Mouse (Mus musculus) olfactory bulb, adult 2 months (tissue): Measurements from ENCODE around the gene Cecr2. TPM values are rescaled to one million over a fixed set of nuclear protein-coding genes. Genes with fewer than 3 reads are reported as not detected.
"Not testable (repeated sequence)": the region's sequence is repeated elsewhere in the genome, so short reads cannot be mapped to it uniquely, and the experiment has no call there.

ENCODE experiments used
- H3K27ac ChIP-seq: fragments of 200-500 bp; 2 replicates; pipeline ENCODE4 v1.5.1; 2012; ENCODE audit warnings: low read depth, low read length; ENCODE audit not compliant: insufficient read depth
- H3K4me1 ChIP-seq: fragments of 200-500 bp; 2 replicates; pipeline ENCODE4 v1.6.1; 2012; ENCODE audit warnings: low read length; ENCODE audit not compliant: control insufficient read depth, insufficient read depth
- H3K4me3 ChIP-seq: fragments of 200-500 bp; 2 replicates; pipeline ENCODE4 v1.5.1; 2012; ENCODE audit warnings: mild to moderate bottlenecking, low read depth, low read length, moderate library complexity; ENCODE audit not compliant: insufficient read depth
- CTCF ChIP-seq: fragments of 200-500 bp; IDR thresholded peaks from 2 replicates; pipeline ENCODE4 v1.5.1; 2012; ENCODE audit warnings: low read depth, mild to moderate bottlenecking, low read length, moderate library complexity; ENCODE audit not compliant: insufficient read depth
- POLR2A ChIP-seq: fragments of 200-500 bp; IDR thresholded peaks from 2 replicates; pipeline ENCODE4 v1.6.1; 2012; ENCODE audit warnings: mild to moderate bottlenecking, low read depth, low read length, moderate library complexity; ENCODE audit not compliant: insufficient read depth
- WGBS: fragments of 180-500 bp; shearing (Covaris S2); methylation state at CpG from one replicate; pipeline ENCODE4 v1.1.7; 2018; 5-methylcytosine and 5-hydroxymethylcytosine counted together
- polyA plus RNA-seq: library from polyadenylated mRNA; stranded (reverse); fragments of >200 nt; gene quantifications from 2 replicates; pipeline ENCODE4 v1.2.4, GENCODE M21; 2012; ENCODE audit warnings: low replicate concordance; ENCODE audit not compliant: missing spikeins, insufficient read depth, insufficient read length

The Cecr2 gene
- polyA plus RNA-seq, 1 experiment, result not detected

GRCm38 (mm10) chr6:120639547-120639946 lies 26.6 kb upstream of the Cecr2 start:
- peaks cover 2% of the 10 kb centered on the region; the same call in 1 of the 2 replicates for H3K4me1 ChIP-seq
- WGBS, result 53% methylated on average over 4 of the region's 4 CpGs
- H3K4me3 ChIP-seq, result no peak overlapping the region
- no peak overlapping the region for H3K27ac ChIP-seq
- no peak for TF ChIP-seq POLR2A

DNA sequence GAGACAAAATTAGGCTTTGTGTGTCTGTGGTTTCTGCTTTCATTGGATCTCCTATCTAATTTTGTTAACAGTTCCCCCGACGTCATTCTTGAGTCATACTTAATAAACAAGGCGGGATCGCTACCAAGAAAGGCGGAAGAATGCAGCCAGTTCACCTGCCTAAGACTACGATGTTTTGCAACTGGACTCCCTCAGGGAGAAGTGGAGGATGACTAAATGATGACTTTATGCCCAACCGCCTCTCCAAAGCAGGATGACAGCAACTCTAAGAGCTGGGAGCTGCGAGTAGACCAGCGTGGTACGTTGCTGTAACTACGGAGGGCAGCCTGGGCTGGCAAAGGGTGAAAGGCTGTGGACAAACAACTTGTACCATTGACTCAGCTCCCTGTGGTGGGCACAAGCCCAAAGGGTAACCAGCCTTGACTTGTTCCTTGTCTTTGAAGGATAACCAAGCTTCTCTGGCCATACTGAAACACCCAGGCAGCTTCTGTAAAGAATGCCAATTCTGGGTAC lies 24.2 kb upstream of the Cecr2 start:
- TF ChIP-seq CTCF, result no peak
- no peak for TF ChIP-seq POLR2A
- Histone ChIP-seq H3K27ac (no peak overlapping the region), H3K4me1 (peaks cover 2% of the 10 kb centered on the region; the same call in 1 of the 2 replicates), H3K4me3 (no peak overlapping the region)
- WGBS, result 68% methylated on average over 11 of the region's 11 CpGs

DNA sequence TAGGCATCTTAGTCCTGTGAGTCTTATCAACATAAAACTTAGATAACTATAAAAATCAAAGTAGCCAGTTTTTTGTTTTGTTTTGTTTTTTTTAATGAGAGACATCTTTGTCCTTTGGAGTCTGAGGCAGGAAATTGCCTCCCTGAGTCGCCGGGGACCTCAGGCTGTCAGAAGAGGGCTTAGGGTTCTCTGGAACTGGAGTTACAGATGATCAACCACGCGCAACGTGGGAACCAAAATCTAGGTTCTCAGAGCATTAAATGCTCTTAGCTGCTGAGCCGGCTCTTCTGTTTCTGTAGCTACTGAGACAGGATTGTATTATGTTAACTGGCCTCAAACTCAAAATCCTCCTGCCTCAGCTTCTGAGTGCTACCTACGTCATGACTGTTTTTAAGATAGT lies 22.4 kb upstream of the Cecr2 start:
- Histone ChIP-seq H3K4me3 (no peak overlapping the region), H3K4me1 (peaks cover 2% of the 10 kb centered on the region; the same call in 1 of the 2 replicates), H3K27ac (no peak overlapping the region)
- WGBS, result 78% methylated on average over 7 of the region's 7 CpGs
- TF ChIP-seq POLR2A (no peak), CTCF (no peak)

DNA sequence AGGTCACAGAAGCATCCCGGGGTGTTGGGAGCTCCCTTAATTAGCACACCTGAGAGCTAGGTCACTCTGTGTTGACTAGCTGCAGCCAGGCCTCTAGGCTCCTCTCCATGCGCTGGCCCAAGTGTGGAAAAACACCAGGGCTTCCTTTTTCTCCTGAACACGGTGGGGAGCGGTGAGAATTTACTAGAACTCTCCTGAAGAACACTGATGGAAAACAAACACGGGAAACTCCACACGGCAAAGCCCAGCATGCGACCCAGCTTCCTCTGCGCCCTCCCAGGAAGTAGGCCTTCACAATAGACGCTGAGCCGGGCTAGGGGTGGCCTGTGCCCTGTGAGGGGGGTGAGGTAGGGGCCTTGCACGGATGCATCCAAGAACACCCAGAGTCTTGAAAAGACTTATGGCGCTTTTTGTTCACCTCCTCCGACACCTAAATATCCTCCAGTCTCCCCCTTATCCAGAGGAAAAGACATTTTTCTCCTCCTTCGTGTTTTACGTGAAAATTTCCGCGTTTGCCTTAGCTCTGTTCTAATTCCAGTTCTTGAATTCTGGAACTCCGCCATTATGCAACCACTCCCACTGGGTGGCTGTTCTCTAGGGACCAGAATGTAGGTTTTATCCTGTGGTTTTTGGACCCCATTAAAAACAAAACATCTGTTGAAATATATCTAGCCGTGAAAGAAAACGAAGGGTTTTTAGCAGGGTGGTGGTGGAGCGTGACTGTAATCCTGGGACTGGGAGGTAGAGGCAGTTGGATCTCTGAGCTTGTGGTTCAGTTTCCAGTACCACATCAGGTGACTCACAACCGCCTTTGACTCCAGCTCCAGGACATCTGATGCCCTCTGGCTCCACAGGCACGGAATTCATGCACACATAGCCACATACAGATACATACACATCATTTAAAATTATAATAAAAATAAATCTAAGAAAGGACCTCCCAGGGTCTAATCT lies 21.5 kb upstream of the Cecr2 start:
- no peak overlapping the region for H3K27ac ChIP-seq
- 49% methylated on average over 23 of the region's 23 CpGs for WGBS
- H3K4me3 ChIP-seq, result no peak overlapping the region
- H3K4me1 ChIP-seq, result peaks cover 2% of the 10 kb centered on the region; the same call in 1 of the 2 replicates
- no peak for TF ChIP-seq CTCF
- no peak for TF ChIP-seq POLR2A

- not testable (repeated sequence) for H3K4me1 ChIP-seq, H3K4me3 ChIP-seq, H3K27ac ChIP-seq
- WGBS, result 98% methylated on average over 3 of the region's 4 CpGs
These were observed 18.7 kb upstream of the Cecr2 start for GRCm38 (mm10) chr6:120647246-120648028.

GRCm38 (mm10) chr6:120648205-120648604 lies 18.0 kb upstream of the Cecr2 start:
- H3K4me3 ChIP-seq, result no peak overlapping the region
- 84% methylated on average over 5 of the region's 5 CpGs for WGBS
- TF ChIP-seq POLR2A (no peak), CTCF (no peak)

DNA sequence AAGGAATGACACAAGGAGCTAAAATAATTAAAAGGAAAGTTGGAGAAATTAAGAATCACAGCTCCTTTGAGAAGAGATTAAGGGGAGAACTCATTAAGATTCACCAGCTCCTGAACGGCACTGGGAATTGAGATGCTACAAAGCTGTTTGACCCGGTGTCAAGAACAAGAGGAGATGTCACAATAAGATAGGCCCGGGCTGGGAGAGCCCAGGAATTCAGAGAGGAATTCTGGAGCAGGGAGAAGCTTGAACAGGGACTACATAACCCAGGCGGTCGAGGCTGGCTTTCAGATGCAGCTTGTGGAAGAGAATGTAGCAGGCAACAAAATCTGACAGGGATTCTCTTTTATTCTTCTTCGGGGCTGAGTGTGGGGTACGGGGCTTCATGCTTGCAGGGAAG lies 13.5 kb upstream of the Cecr2 start:
- 51% methylated on average over 7 of the region's 7 CpGs for WGBS
- Histone ChIP-seq H3K4me1 (no peaks in the 10 kb centered on the region), H3K27ac (no peak overlapping the region), H3K4me3 (no peak overlapping the region)
- TF ChIP-seq POLR2A (no peak), CTCF (no peak)

More at GRCm38 (mm10) chr6:120648205-120648604, 18.0 kb upstream of the Cecr2 start:
- Histone ChIP-seq H3K4me1 (no peaks in the 10 kb centered on the region), H3K27ac (no peak overlapping the region)

DNA sequence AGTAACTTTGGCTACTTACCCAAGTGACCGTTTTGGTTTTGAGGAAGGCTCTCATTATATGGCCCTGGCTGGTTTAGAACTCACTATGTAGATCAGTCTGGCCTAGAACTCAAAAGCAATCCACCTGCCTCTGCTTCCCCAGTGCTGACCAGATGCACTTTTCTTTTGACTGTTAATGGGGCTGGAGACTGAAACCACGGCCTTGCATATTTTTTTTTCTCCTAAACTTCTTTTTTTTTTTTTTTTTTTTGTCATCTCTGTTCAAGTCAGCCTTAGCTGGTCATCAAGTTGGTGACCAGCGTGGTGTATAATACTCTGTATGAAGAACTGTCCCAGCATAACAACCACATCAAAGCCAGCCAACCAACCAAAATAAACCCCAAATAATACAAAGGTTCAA lies 10.5 kb upstream of the Cecr2 start:
- TF ChIP-seq POLR2A (no peak), CTCF (no peak)
- 90% methylated on average over 3 of the region's 3 CpGs for WGBS
- Histone ChIP-seq H3K27ac (no peak overlapping the region), H3K4me1 (no peaks in the 10 kb centered on the region), H3K4me3 (no peak overlapping the region)

DNA sequence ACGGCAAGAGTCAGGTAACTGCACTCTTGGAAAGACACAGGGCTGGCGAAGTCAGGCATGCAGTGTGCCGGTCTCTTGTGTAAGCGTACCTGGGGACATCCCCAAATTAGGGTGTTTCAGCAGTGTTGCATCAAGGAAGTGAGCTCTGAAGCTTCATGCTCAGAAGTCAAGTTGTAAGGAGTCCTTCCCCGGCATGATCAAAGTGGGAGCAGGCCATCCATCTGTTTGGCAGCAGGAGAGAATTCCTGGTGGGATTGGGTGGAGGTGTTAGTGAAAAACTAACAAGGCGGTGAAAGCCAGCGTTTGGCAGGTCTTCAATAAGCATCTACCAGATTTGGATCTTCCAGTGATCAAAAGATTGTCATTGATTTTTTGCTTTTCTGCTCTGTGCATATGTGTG lies 7.3 kb upstream of the Cecr2 start:
- 86% methylated on average over 7 of the region's 7 CpGs for WGBS
- TF ChIP-seq POLR2A (no peak), CTCF (no peak)
- Histone ChIP-seq H3K4me1 (no peaks in the 10 kb centered on the region), H3K27ac (no peak overlapping the region), H3K4me3 (no peak overlapping the region)
